Mouse (Mus musculus): Measurements from ENCODE around the gene Ufc1. TPM values are rescaled to one million over a fixed set of nuclear protein-coding genes. Genes with fewer than 3 reads are reported as not detected.
A peak's percentile ranks its signal among the peaks of the same experiment; 100 is the strongest.
"Not testable (repeated sequence)": the region's sequence is repeated elsewhere in the genome, so short reads cannot be mapped to it uniquely, and the experiment has no call there.

The Ufc1 gene
- total RNA-seq, 1 experiment from 2014 or later = 81.9 TPM

DNA sequence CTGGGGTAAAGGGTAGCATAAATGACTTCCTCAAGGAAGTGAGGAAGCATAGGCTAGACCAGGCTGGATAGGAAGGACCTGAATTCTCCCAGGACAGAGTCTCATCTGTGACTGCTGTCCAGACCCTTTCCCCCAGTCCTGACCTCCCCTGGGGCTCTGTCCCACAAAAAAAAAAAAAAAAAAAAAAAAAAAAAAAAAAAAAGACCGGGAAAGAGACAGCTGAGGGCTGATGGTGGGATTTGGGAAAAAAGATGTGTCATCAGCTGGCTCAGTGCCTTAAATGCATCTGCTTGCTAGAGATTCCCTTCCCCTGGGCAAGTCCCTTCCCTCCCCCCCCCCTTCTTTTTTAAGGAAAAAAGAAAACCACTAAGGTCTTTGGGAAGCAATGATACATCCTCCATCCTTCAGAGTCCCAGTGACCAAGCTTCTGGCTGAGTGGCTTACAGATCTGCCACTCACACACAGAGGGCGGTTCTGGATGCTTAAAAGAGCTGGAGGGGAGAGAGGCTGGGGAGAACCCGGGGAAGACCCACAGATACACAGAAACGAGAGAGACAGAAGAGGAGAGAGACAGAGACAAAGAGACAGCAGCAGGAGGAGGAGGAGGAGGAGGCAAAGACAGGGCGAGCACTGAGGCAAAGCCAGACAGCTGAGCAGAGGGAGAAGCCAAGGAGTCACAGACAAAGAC is 44.8 kb downstream of the Ufc1 start, which contains the start of gene Adamts4:
Adamts4 (plus strand) TSS at position 509 of the 688 bp plus-strand sequence.
- no peak for ATAC-seq (replicated peaks; ENCODE audit: low read depth, poor library complexity, severe bottlenecking)

DNA sequence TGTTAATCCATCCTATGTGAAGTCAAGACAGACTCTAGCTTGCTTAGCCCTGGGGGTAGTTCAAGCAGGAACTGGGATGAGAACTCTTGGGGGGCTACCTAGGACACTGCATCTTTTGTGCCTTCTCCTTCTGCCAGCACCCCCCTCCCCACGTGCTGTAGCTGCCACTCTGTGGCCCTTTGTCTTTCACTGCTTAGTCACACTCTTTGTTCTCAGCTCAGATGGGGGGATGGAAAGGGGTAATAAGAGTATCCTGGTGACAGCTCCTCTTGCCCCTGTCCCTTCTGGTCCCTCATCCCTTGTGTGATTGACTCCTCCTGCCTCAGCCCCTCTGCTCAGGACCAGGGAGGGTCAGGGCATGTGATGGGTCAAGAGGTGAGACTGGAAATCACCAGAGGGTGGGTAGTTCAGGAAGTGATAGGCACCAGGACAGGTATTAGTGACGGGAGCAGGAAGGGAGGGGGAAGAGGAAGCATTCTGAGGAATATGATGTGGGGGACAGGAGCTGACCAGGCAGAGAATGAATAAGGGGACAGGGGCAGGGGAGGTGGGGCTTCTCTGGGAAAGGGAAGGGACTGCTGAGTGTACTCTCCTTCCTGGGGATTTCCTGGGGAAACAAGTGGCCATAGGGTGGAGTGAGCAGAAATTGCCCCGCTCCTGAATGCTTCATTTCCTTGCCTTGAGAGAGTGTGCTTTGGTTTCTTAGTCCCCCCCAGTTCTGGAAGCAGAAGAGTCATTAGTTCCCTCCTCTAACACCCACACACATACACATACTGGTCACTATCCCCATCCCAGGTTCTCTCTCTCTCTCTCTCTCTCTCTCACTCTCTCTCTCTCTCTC is 46.2 kb downstream of the Ufc1 start:
- ATAC-seq (replicated peaks; ENCODE audit: low read depth, poor library complexity, severe bottlenecking) = no peak

DNA sequence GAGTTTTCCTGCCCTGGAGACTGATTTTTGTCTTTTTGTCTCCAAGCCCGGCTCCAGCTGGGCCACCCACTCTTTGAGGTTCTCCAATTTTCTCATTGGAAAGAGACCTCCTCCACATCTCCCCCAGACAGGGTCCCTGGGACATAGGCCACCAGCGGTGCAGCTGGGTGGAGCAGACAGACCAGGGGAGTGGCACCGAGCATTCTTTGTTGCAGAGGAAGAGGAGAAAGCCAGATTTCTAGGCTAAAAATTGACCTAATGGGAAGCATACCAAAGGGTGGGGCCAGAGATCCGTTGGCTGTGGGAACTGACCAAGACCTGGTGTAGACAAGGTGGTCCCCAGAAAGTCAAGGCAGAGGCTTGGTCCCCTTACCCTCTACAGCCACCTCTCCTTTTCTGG is 46.9 kb downstream of the Ufc1 start:
- ATAC-seq (replicated peaks; ENCODE audit: low read depth, poor library complexity, severe bottlenecking) = no peak

DNA sequence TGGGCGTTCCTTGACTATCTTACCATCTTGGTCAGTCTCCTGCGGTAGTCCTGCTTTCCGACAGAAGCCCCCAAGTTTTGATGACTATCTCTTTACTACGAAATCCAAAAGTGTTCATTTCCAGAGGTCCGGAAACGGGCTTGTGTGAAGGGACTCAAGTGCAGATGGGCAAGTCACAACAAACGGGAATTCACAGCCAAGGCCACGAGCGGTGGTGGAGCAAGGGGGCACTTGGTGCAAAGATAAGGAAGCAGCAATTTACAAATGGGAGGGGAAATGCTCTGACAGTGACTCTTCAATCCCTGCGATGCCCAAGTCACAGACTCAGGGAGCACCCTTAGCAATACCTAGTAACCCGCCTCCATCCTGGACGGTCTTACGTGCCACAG is 47.4 kb downstream of the Ufc1 start:
- ATAC-seq (replicated peaks; ENCODE audit: low read depth, poor library complexity, severe bottlenecking) = peak; percentile 16

DNA sequence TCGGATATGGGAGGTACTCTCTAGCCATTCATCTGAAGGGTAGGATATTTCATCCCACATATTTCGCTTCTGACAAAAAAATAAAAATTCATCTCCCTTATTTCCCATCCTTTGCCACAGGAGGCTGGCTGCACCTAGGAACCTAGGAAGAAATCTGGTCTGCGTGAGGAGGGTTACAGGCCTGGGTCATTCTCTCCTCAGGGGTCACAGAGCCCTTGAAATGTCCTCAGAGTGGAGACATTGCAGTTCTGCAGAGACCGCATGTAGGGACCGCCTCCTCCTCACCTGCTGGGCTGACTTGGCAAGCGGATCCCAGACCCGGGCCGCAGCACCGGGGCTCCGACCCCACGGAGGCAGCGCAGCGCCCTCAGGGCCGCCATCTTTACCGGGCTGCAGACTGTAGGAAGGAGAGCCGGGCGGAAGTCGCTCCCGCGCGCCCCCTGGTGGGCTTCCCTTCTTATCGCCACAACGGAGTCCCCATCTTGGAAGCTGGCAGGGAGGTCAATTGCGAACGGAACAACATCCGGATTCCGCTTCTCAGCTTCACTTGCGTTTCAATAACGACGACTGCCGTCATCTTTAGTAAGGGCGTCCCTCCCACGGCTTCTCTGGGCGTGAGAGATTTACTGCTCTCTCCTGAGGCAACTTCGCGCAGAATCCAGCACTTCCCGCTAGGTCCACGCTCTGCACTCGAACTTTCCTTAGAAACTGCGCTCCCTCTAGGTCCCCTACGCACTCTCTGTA is 47.9 kb downstream of the Ufc1 start:
- ATAC-seq (replicated peaks; ENCODE audit: low read depth, poor library complexity, severe bottlenecking) = peak; percentile 97

DNA sequence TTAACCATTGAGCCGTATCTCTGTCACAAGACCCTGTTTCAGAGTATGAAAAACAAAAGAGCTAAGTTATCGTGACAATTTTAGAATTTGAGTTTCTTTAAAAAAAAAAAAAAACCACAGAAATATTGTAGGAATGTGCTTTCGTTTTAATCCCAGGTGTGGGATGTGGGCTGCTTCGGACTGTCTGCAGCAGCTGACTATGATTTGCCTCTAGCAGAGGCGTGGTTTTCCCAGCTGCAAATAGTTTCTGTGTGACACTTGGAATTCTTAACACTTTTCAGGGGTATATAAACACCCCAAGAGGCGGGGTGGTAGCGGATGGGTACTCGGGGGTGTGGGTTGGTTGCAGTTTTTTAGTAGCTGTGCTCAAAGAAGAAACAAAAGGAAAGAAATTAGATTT is 49.5 kb downstream of the Ufc1 start:
- no peak for ATAC-seq (replicated peaks; ENCODE audit: low read depth, poor library complexity, severe bottlenecking)

DNA sequence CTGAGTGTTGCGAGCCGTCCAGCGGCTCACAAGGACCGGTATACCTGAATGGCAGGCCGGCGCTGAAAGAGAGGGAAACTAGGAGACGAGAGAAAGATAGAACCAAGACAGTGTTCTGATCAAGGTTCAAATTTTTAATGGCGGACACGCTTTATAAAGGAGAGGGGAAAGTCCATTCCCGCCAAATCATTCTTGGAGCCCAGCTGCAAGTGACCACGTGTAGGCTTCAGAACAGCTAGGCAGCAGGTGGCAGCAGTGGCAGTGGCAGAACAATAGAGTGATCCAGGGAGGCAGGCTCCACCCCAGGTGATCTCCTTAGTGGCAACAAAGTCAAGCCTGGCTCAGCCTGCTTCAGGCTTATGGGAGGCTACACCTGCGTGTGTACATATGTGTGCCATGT is 52.9 kb downstream of the Ufc1 start:
- not testable (repeated sequence) for ATAC-seq (replicated peaks; ENCODE audit: low read depth, poor library complexity, severe bottlenecking)

DNA sequence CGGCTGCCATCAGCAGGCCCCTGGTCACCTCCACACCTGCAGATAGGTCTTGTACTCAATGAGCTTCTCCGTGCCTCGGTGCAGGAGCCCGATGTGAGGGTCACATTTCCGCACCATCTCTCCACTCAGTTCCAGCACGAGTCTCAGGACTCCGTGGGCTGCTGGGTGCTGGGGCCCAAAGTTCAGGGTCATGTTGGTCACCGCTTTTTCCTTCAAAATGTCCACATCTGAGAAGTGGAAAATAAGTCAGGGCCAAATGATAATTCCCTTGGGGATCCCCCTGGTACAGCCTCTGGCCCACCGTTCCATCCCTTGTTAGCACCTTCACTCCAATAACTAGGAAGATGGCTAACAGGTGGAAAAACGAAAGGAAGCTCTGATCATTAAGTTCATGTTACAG is 53.9 kb downstream of the Ufc1 start:
- no peak for ATAC-seq (replicated peaks; ENCODE audit: low read depth, poor library complexity, severe bottlenecking)

DNA sequence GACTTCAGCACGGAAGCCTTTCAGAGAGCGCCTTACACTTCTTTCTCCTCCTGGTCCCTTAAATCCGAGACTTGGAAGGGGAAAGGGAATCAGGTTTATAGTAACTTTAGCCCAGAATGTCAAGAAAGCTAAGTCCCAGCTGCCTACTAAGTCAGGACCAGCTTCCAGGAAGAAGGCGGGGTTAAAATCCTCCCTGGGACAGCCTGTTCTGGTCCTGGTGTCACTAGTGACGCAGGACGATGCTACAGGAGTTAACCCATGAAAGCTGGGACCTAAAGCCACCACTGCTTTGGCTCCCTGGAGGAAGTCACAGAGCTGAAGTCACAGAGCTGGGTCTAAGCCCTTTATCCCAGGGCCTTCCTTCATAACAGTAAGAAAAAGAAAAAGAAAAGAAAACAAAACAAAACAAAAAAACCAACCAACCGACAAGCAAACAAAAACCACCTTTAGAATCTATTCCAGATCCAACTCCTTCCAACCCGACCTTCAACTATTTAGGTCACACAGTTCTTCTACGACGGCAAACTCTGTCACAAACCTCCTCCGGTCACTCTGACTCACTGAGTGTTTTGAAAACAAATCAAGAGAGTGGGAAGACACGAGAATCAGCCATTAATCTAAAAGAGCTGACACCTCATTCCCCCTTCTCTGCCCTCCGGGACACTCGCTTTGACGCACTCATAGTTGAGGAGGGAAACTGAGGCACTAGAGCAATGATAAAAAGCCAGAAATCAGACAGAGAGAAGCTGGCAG is 54.7 kb downstream of the Ufc1 start:
- no peak for ATAC-seq (replicated peaks; ENCODE audit: low read depth, poor library complexity, severe bottlenecking)

Other genes with a start within 250 kb of the Ufc1 start
- 7.8 and 15.7 TPM in 2 replicates for gene Fcgr3, start 230.1 kb downstream of the Ufc1 start, total RNA-seq (2017)
- 2.1 and 5.3 TPM in 2 replicates for gene Cfap126, start 181.1 kb downstream of the Ufc1 start, total RNA-seq (2017)
- 56.9 and 71.9 TPM in 2 replicates for gene Sdhc, start 144.4 kb downstream of the Ufc1 start, total RNA-seq (2017)
- not detected in 2 replicates for gene Mpz, start 144.3 kb downstream of the Ufc1 start, total RNA-seq (2017)
- gene Pcp4l1, start 98.8 kb downstream of the Ufc1 start, total RNA-seq (2017) = 11.2 and 11.8 TPM in 2 replicates
- 0.32 TPM in 1 of 2 replicates, not detected in the other for gene Nr1i3, start 81.1 kb downstream of the Ufc1 start, total RNA-seq (2017)
- gene Tomm40l, start 72.5 kb downstream of the Ufc1 start, total RNA-seq (2017) = 19.0 and 21.5 TPM in 2 replicates
- gene Apoa2, start 70.0 kb downstream of the Ufc1 start, total RNA-seq (2017) = 3.7 TPM in 1 of 2 replicates, not detected in the other
- 58.4 and 94.7 TPM in 2 replicates for gene Fcer1g, start 60.7 kb downstream of the Ufc1 start, total RNA-seq (2017)
- gene Adamts4, start 44.6 kb downstream of the Ufc1 start, total RNA-seq (2017) = not detected in 2 replicates
- 198 and 334 TPM in 2 replicates for gene Ndufs2, start 43.6 kb downstream of the Ufc1 start, total RNA-seq (2017)
- gene B4galt3, start 24.7 kb downstream of the Ufc1 start, total RNA-seq (2017) = 11.0 and 32.0 TPM in 2 replicates
- 17.7 and 18.0 TPM in 2 replicates for gene Ppox, start 13.8 kb downstream of the Ufc1 start, total RNA-seq (2017)
- gene Usp21, start 7.0 kb downstream of the Ufc1 start, total RNA-seq (2017) = 9.9 and 15.7 TPM in 2 replicates
- 16.4 and 25.8 TPM in 2 replicates for gene Dedd, start 34.1 kb upstream of the Ufc1 start, total RNA-seq (2017)
- gene Nit1, start 50.6 kb upstream of the Ufc1 start, total RNA-seq (2017) = 43.4 and 49.3 TPM in 2 replicates
- gene Pfdn2, start 50.6 kb upstream of the Ufc1 start, total RNA-seq (2017) = 37.2 and 65.3 TPM in 2 replicates
- gene Klhdc9, start 65.8 kb upstream of the Ufc1 start, total RNA-seq (2017) = 1.1 and 3.9 TPM in 2 replicates
- 2.3 and 2.4 TPM in 2 replicates for gene Nectin4, start 75.1 kb upstream of the Ufc1 start, total RNA-seq (2017)
- 63.0 and 77.8 TPM in 2 replicates for gene Arhgap30, start 93.9 kb upstream of the Ufc1 start, total RNA-seq (2017)
- gene Usf1, start 116.3 kb upstream of the Ufc1 start, total RNA-seq (2017) = 47.1 and 48.6 TPM in 2 replicates
- gene Tstd1, start 123.8 kb upstream of the Ufc1 start, total RNA-seq (2017) = 0.18 and 1.2 TPM in 2 replicates
- gene F11r, start 142.5 kb upstream of the Ufc1 start, total RNA-seq (2017) = 1.1 and 5.4 TPM in 2 replicates
- gene Alyref2, start 208.5 kb upstream of the Ufc1 start, total RNA-seq (2017) = 4.8 and 13.0 TPM in 2 replicates
- gene Itln1, start 240.3 kb upstream of the Ufc1 start, total RNA-seq (2017) = not detected in 2 replicates

All from common myeloid progenitor, adult 5-6 weeks (primary cell).